Mouse (Mus musculus): ENCODE measurements around the gene Dph1. TPM values are rescaled to one million over a fixed set of nuclear protein-coding genes. Genes with fewer than 3 reads are reported as not detected.

The Dph1 gene
- polyA plus RNA-seq, 1 experiment from 2014 or later: 30.3 TPM

GRCm38 (mm10) chr11:75210755-75211154 lies 19.7 kb upstream of the Dph1 start:
- no peaks in the 10 kb centered on the region for H3K9me3 ChIP-seq (ENCODE audit: control insufficient read depth, low read length)
- H3K36me3 ChIP-seq (ENCODE audit: control insufficient read depth, insufficient read depth, low read length): no peaks in the 10 kb centered on the region
- 0 out of 2 replicates have a peak, but pooled peaks cover 13% of the 10 kb centered on the region for H3K27me3 ChIP-seq (replicated peaks; ENCODE audit: control insufficient read depth, insufficient read depth, low read length)
- no peak for ATAC-seq (replicated peaks; ENCODE audit: low FRiP score)
- peak overlapping the region; percentile 51 for H3K9ac ChIP-seq (ENCODE audit: low read depth, low read length)
- peak overlapping the region; percentile 51; the same call in 1 of the 2 replicates for H3K4me2 ChIP-seq
- H3K4me1 ChIP-seq (replicated peaks; ENCODE audit: control insufficient read depth, insufficient read depth, low read length): peaks cover 53% of the 10 kb centered on the region
- WGBS: 46% methylated on average over 6 of the region's 6 CpGs
- peak overlapping the region; percentile 30; the same call in 1 of the 2 replicates for H3K27ac ChIP-seq (ENCODE audit: low read depth, low read length)
- no peak overlapping the region for H3K4me3 ChIP-seq (ENCODE audit: low read depth, low read length)
- DNase-seq (ENCODE audit: low spot score): no peak

GRCm38 (mm10) chr11:75210093-75210492 lies 19.1 kb upstream of the Dph1 start:
- H3K9me3 ChIP-seq (ENCODE audit: control insufficient read depth, low read length): no peaks in the 10 kb centered on the region
- peak overlapping the region; percentile 60 for H3K9ac ChIP-seq (ENCODE audit: low read depth, low read length)
- peak overlapping the region; percentile 72 for H3K27ac ChIP-seq (ENCODE audit: low read depth, low read length)
- H3K4me3 ChIP-seq (ENCODE audit: low read depth, low read length): no peak overlapping the region
- ATAC-seq (replicated peaks; ENCODE audit: low FRiP score) (peak; percentile 85), DNase-seq (ENCODE audit: low spot score) (no peak)
- no peaks in the 10 kb centered on the region for H3K36me3 ChIP-seq (ENCODE audit: control insufficient read depth, insufficient read depth, low read length)
- H3K4me1 ChIP-seq (replicated peaks; ENCODE audit: control insufficient read depth, insufficient read depth, low read length): peaks cover 50% of the 10 kb centered on the region
- H3K27me3 ChIP-seq (replicated peaks; ENCODE audit: control insufficient read depth, insufficient read depth, low read length): 0 out of 2 replicates have a peak, but pooled peaks cover 9% of the 10 kb centered on the region
- 46% methylated on average over 4 of the region's 4 CpGs for WGBS
- peak overlapping the region; percentile 51 for H3K4me2 ChIP-seq

- Histone ChIP-seq H3K27ac (ENCODE audit: low read depth, low read length) (peak overlapping the region; percentile 72), H3K4me2 (peak overlapping the region; percentile 51), H3K27me3 (replicated peaks; ENCODE audit: control insufficient read depth, insufficient read depth, low read length) (0 out of 2 replicates have a peak, but pooled peaks cover 9% of the 10 kb centered on the region), H3K4me1 (replicated peaks; ENCODE audit: control insufficient read depth, insufficient read depth, low read length) (peaks cover 54% of the 10 kb centered on the region), H3K9me3 (ENCODE audit: control insufficient read depth, low read length) (no peaks in the 10 kb centered on the region), H3K9ac (ENCODE audit: low read depth, low read length) (peak overlapping the region; percentile 60; the same call in 1 of the 2 replicates), H3K4me3 (ENCODE audit: low read depth, low read length) (no peak overlapping the region), H3K36me3 (ENCODE audit: control insufficient read depth, insufficient read depth, low read length) (no peaks in the 10 kb centered on the region)
- WGBS: 52% methylated on average over 4 of the region's 4 CpGs
- DNase-seq (ENCODE audit: low spot score) (no peak), ATAC-seq (replicated peaks; ENCODE audit: low FRiP score) (no peak)
Measured at GRCm38 (mm10) chr11:75209363-75209762, 18.3 kb upstream of the Dph1 start.

GRCm38 (mm10) chr11:75206347-75206746 lies 15.3 kb upstream of the Dph1 start:
- ATAC-seq (replicated peaks; ENCODE audit: low FRiP score) (no peak), DNase-seq (ENCODE audit: low spot score) (no peak)
- H3K4me3 ChIP-seq (ENCODE audit: low read depth, low read length): no peak overlapping the region
- peaks cover 48% of the 10 kb centered on the region for H3K4me1 ChIP-seq (replicated peaks; ENCODE audit: control insufficient read depth, insufficient read depth, low read length)
- H3K9ac ChIP-seq (ENCODE audit: low read depth, low read length): no peak overlapping the region
- 78% methylated on average over 4 of the region's 4 CpGs for WGBS
- H3K27ac ChIP-seq (ENCODE audit: low read depth, low read length): no peak overlapping the region
- H3K9me3 ChIP-seq (ENCODE audit: control insufficient read depth, low read length): no peaks in the 10 kb centered on the region
- H3K27me3 ChIP-seq (replicated peaks; ENCODE audit: control insufficient read depth, insufficient read depth, low read length): no peaks in the 10 kb centered on the region
- no peak overlapping the region for H3K4me2 ChIP-seq
- H3K36me3 ChIP-seq (ENCODE audit: control insufficient read depth, insufficient read depth, low read length): no peaks in the 10 kb centered on the region

GRCm38 (mm10) chr11:75204472-75204871 lies 13.4 kb upstream of the Dph1 start:
- no peaks in the 10 kb centered on the region for H3K27me3 ChIP-seq (replicated peaks; ENCODE audit: control insufficient read depth, insufficient read depth, low read length)
- no peaks in the 10 kb centered on the region for H3K9me3 ChIP-seq (ENCODE audit: control insufficient read depth, low read length)
- no peak overlapping the region for H3K9ac ChIP-seq (ENCODE audit: low read depth, low read length)
- H3K27ac ChIP-seq (ENCODE audit: low read depth, low read length): no peak overlapping the region
- no peak for DNase-seq (ENCODE audit: low spot score)
- no peak for ATAC-seq (replicated peaks; ENCODE audit: low FRiP score)
- WGBS: 53% methylated on average over 9 of the region's 9 CpGs
- no peak overlapping the region for H3K4me2 ChIP-seq
- H3K36me3 ChIP-seq (ENCODE audit: control insufficient read depth, insufficient read depth, low read length): no peaks in the 10 kb centered on the region
- peaks cover 30% of the 10 kb centered on the region for H3K4me1 ChIP-seq (replicated peaks; ENCODE audit: control insufficient read depth, insufficient read depth, low read length)
- no peak overlapping the region for H3K4me3 ChIP-seq (ENCODE audit: low read depth, low read length)

- ATAC-seq (replicated peaks; ENCODE audit: low FRiP score) (no peak), DNase-seq (ENCODE audit: low spot score) (no peak)
- H3K36me3 ChIP-seq (ENCODE audit: control insufficient read depth, insufficient read depth, low read length): no peaks in the 10 kb centered on the region
- H3K4me1 ChIP-seq (replicated peaks; ENCODE audit: control insufficient read depth, insufficient read depth, low read length): peaks cover 26% of the 10 kb centered on the region
- H3K27me3 ChIP-seq (replicated peaks; ENCODE audit: control insufficient read depth, insufficient read depth, low read length): peaks cover under 1% of the 10 kb centered on the region; the same call in 1 of the 2 replicates
- WGBS: 85% methylated on average over 4 of the region's 4 CpGs
- H3K9ac ChIP-seq (ENCODE audit: low read depth, low read length): no peak overlapping the region
- no peak overlapping the region for H3K4me3 ChIP-seq (ENCODE audit: low read depth, low read length)
- H3K4me2 ChIP-seq: no peak overlapping the region
- H3K27ac ChIP-seq (ENCODE audit: low read depth, low read length): no peak overlapping the region
- H3K9me3 ChIP-seq (ENCODE audit: control insufficient read depth, low read length): no peaks in the 10 kb centered on the region
Measured at GRCm38 (mm10) chr11:75203926-75204325, 12.9 kb upstream of the Dph1 start.

GRCm38 (mm10) chr11:75201721-75202120 lies 10.7 kb upstream of the Dph1 start:
- H3K4me3 ChIP-seq (ENCODE audit: low read depth, low read length): no peak overlapping the region
- DNase-seq (ENCODE audit: low spot score) (no peak), ATAC-seq (replicated peaks; ENCODE audit: low FRiP score) (no peak)
- no peaks in the 10 kb centered on the region for H3K36me3 ChIP-seq (ENCODE audit: control insufficient read depth, insufficient read depth, low read length)
- H3K9ac ChIP-seq (ENCODE audit: low read depth, low read length): no peak overlapping the region
- no peaks in the 10 kb centered on the region for H3K9me3 ChIP-seq (ENCODE audit: control insufficient read depth, low read length)
- peaks cover 22% of the 10 kb centered on the region for H3K4me1 ChIP-seq (replicated peaks; ENCODE audit: control insufficient read depth, insufficient read depth, low read length)
- H3K27me3 ChIP-seq (replicated peaks; ENCODE audit: control insufficient read depth, insufficient read depth, low read length): peaks cover 19% of the 10 kb centered on the region
- H3K4me2 ChIP-seq: no peak overlapping the region
- 58% methylated on average over 8 of the region's 8 CpGs for WGBS
- H3K27ac ChIP-seq (ENCODE audit: low read depth, low read length): no peak overlapping the region

GRCm38 (mm10) chr11:75200935-75201334 lies 9.9 kb upstream of the Dph1 start:
- Histone ChIP-seq H3K9me3 (ENCODE audit: control insufficient read depth, low read length) (no peaks in the 10 kb centered on the region), H3K9ac (ENCODE audit: low read depth, low read length) (no peak overlapping the region), H3K36me3 (ENCODE audit: control insufficient read depth, insufficient read depth, low read length) (no peaks in the 10 kb centered on the region), H3K4me2 (no peak overlapping the region), H3K27me3 (replicated peaks; ENCODE audit: control insufficient read depth, insufficient read depth, low read length) (peaks cover 27% of the 10 kb centered on the region), H3K4me3 (ENCODE audit: low read depth, low read length) (no peak overlapping the region), H3K4me1 (replicated peaks; ENCODE audit: control insufficient read depth, insufficient read depth, low read length) (peaks cover 22% of the 10 kb centered on the region), H3K27ac (ENCODE audit: low read depth, low read length) (no peak overlapping the region)
- no peak for DNase-seq (ENCODE audit: low spot score)
- 91% methylated on average over 12 of the region's 12 CpGs for WGBS
- no peak for ATAC-seq (replicated peaks; ENCODE audit: low FRiP score)

- Histone ChIP-seq H3K36me3 (ENCODE audit: control insufficient read depth, insufficient read depth, low read length) (no peaks in the 10 kb centered on the region), H3K4me2 (no peak overlapping the region), H3K9me3 (ENCODE audit: control insufficient read depth, low read length) (no peaks in the 10 kb centered on the region), H3K27ac (ENCODE audit: low read depth, low read length) (no peak overlapping the region), H3K9ac (ENCODE audit: low read depth, low read length) (no peak overlapping the region), H3K4me3 (ENCODE audit: low read depth, low read length) (no peak overlapping the region), H3K27me3 (replicated peaks; ENCODE audit: control insufficient read depth, insufficient read depth, low read length) (peaks cover 37% of the 10 kb centered on the region), H3K4me1 (replicated peaks; ENCODE audit: control insufficient read depth, insufficient read depth, low read length) (peaks cover 24% of the 10 kb centered on the region)
- WGBS: 70% methylated on average over 5 of the region's 5 CpGs
- DNase-seq (ENCODE audit: low spot score) (no peak), ATAC-seq (replicated peaks; ENCODE audit: low FRiP score) (no peak)
Measured at GRCm38 (mm10) chr11:75199951-75200350, 8.9 kb upstream of the Dph1 start.
